Mouse (Mus musculus) brown adipose tissue, adult 24 weeks (tissue): ENCODE data around the gene Fras1. TPM values are rescaled to one million over a fixed set of nuclear protein-coding genes. Genes with fewer than 3 reads are reported as not detected.
A peak's percentile ranks its signal among the peaks of the same experiment; 100 is the strongest.

Experiments
- H3K27ac ChIP-seq: fragments of 200-500 bp; replicated peaks from 2 replicates; pipeline ENCODE4 v1.5.1; 2012; ENCODE audit warnings: low read depth, mild to moderate bottlenecking, low read length
- H3K4me1 ChIP-seq: fragments of 200-500 bp; 2 replicates; pipeline ENCODE4 v1.6.1; 2012; ENCODE audit warnings: low read length, mixed read lengths; ENCODE audit not compliant: control insufficient read depth, insufficient read depth, insufficient read length
- H3K4me3 ChIP-seq: fragments of 200-500 bp; 2 replicates; pipeline ENCODE4 v1.5.1; 2012; ENCODE audit warnings: low read depth, mild to moderate bottlenecking, low read length, moderate library complexity; ENCODE audit not compliant: insufficient read depth
- polyA plus RNA-seq: library from polyadenylated mRNA; stranded (reverse); fragments of >200 nt; gene quantifications from 2 replicates; pipeline ENCODE4 v1.2.4, GENCODE M21; 2012; ENCODE audit not compliant: missing spikeins, insufficient read depth, insufficient read length

Gene Fras1
- polyA plus RNA-seq, 1 experiment: 0.08 TPM

GRCm38 (mm10) chr5:96783506-96784288 lies 409.9 kb downstream of the Fras1 start:
- H3K4me3 ChIP-seq: no peak overlapping the region
- H3K4me1 ChIP-seq: no peaks in the 10 kb centered on the region
- H3K27ac ChIP-seq: no peak overlapping the region

GRCm38 (mm10) chr5:96785096-96785495 lies 411.3 kb downstream of the Fras1 start:
- Histone ChIP-seq H3K27ac (no peak overlapping the region), H3K4me1 (no peaks in the 10 kb centered on the region), H3K4me3 (no peak overlapping the region)

- Histone ChIP-seq H3K4me3 (peak overlapping the region; percentile 33), H3K4me1 (peaks cover 2% of the 10 kb centered on the region; the same call in 1 of the 2 replicates), H3K27ac (peak overlapping the region; percentile 87)
Measured at GRCm38 (mm10) chr5:96792422-96792821, 418.7 kb downstream of the Fras1 start.

- Histone ChIP-seq H3K4me3 (peak within 1 kb of the TSS; percentile 67), H3K4me1 (peaks cover 2% of the 10 kb centered on the region; the same call in 1 of the 2 replicates), H3K27ac (peak within 1 kb of the TSS; percentile 88)
Measured at GRCm38 (mm10) chr5:96792936-96793718, 419.4 kb downstream of the Fras1 start, which contains the start of gene Anxa3. TSS of gene Anxa3 (plus strand) at chr5:96793339.

GRCm38 (mm10) chr5:96793953-96794635 lies 420.3 kb downstream of the Fras1 start:
- peaks cover 2% of the 10 kb centered on the region; the same call in 1 of the 2 replicates for H3K4me1 ChIP-seq
- H3K4me3 ChIP-seq: peak overlapping the region; percentile 67
- H3K27ac ChIP-seq: peak overlapping the region; percentile 88

- Histone ChIP-seq H3K4me3 (no peak overlapping the region), H3K4me1 (peaks cover 5% of the 10 kb centered on the region; the same call in 1 of the 2 replicates), H3K27ac (peak overlapping the region; percentile 88; the same call in 1 of the 2 replicates)
Measured at GRCm38 (mm10) chr5:96795752-96796151, 422.0 kb downstream of the Fras1 start.

GRCm38 (mm10) chr5:96797465-96797864 lies 423.7 kb downstream of the Fras1 start:
- H3K27ac ChIP-seq: no peak overlapping the region
- no peak overlapping the region for H3K4me3 ChIP-seq
- H3K4me1 ChIP-seq: peaks cover 10% of the 10 kb centered on the region; the same call in 1 of the 2 replicates

GRCm38 (mm10) chr5:96799165-96799564 lies 425.4 kb downstream of the Fras1 start:
- Histone ChIP-seq H3K4me1 (peaks cover 14% of the 10 kb centered on the region; the same call in 1 of the 2 replicates), H3K27ac (no peak overlapping the region), H3K4me3 (no peak overlapping the region)

- Histone ChIP-seq H3K4me1 (peaks cover 18% of the 10 kb centered on the region), H3K27ac (no peak overlapping the region), H3K4me3 (no peak overlapping the region)
Measured at GRCm38 (mm10) chr5:96799969-96800368, 426.2 kb downstream of the Fras1 start.

GRCm38 (mm10) chr5:96802185-96802584 lies 428.4 kb downstream of the Fras1 start:
- peaks cover 25% of the 10 kb centered on the region for H3K4me1 ChIP-seq
- H3K4me3 ChIP-seq: no peak overlapping the region
- H3K27ac ChIP-seq: peak overlapping the region; percentile 67

- H3K4me3 ChIP-seq: no peak overlapping the region
- H3K4me1 ChIP-seq: peaks cover 27% of the 10 kb centered on the region
- peak overlapping the region; percentile 79 for H3K27ac ChIP-seq
Measured at GRCm38 (mm10) chr5:96803091-96803490, 429.3 kb downstream of the Fras1 start.

- peak overlapping the region; percentile 80 for H3K27ac ChIP-seq
- no peak overlapping the region for H3K4me3 ChIP-seq
- peaks cover 31% of the 10 kb centered on the region for H3K4me1 ChIP-seq
Measured at GRCm38 (mm10) chr5:96804304-96804703, 430.5 kb downstream of the Fras1 start.

- Histone ChIP-seq H3K4me3 (no peak overlapping the region), H3K27ac (peak overlapping the region; percentile 80), H3K4me1 (peaks cover 30% of the 10 kb centered on the region)
Measured at GRCm38 (mm10) chr5:96804813-96805212, 431.1 kb downstream of the Fras1 start.

- H3K4me3 ChIP-seq: no peak overlapping the region
- no peak overlapping the region for H3K27ac ChIP-seq
- peaks cover 10% of the 10 kb centered on the region for H3K4me1 ChIP-seq
Measured at GRCm38 (mm10) chr5:96810620-96811019, 436.9 kb downstream of the Fras1 start.
